Mouse (Mus musculus): ENCODE results near the gene Cd7.

- TF ChIP-seq CTCF (IDR thresholded peaks at IDR 0.05; ENCODE audit: insufficient read depth, low read depth, low read length) (no peak), POLR2A (IDR thresholded peaks at IDR 0.05; ENCODE audit: insufficient read depth, low read depth, low read length) (no peak)
Measured at GRCm38 (mm10) chr11:121059471-121059870, 20.3 kb upstream of the Cd7 start.
